Mouse (Mus musculus): ENCODE measurements around the gene Bri3. TPM values are rescaled to one million over a fixed set of nuclear protein-coding genes. Genes with fewer than 3 reads are reported as not detected.
"Not testable (repeated sequence)": the region's sequence is repeated elsewhere in the genome, so short reads cannot be mapped to it uniquely, and the experiment has no call there.

Bri3 gene
- polyA plus RNA-seq, 1 experiment from 2014 or later, result 204 TPM

- no peak overlapping the region for H3K4me3 ChIP-seq (ENCODE audit: control insufficient read depth in 1 of 2, insufficient read depth in 1 of 2, low read depth in 1 of 2, low read length in 2 of 2)
- H3K9me3 ChIP-seq (ENCODE audit: control insufficient read depth, low read length), result no peaks in the 10 kb centered on the region
- no peak for ATAC-seq (ENCODE audit: insufficient number of reproducible peaks, insufficient read depth, low FRiP score, low read depth)
- H3K4me1 ChIP-seq (ENCODE audit: control insufficient read depth in 2 of 2, insufficient read depth in 2 of 2, low read length in 2 of 2), result peaks cover 14 to 27% of the 10 kb centered on the region in 2 experiments
- H3K4me2 ChIP-seq (ENCODE audit: low read length), result no peak overlapping the region
- no peaks in the 10 kb centered on the region for H3K27me3 ChIP-seq (ENCODE audit: control insufficient read depth, insufficient read depth, low read length)
- WGBS, result 69% methylated on average over 3 of the region's 3 CpGs
- H3K36me3 ChIP-seq (ENCODE audit: control insufficient read depth, insufficient read depth, low read length), result no peaks in the 10 kb centered on the region
- H3K27ac ChIP-seq (replicated peaks in 1 of 2; ENCODE audit: control insufficient read depth in 1 of 2, insufficient read depth in 1 of 2, low read depth in 2 of 2, low read length in 2 of 2), result no peak overlapping the region
- no peak overlapping the region for H3K9ac ChIP-seq (ENCODE audit: low read length)
Measured at GRCm38 (mm10) chr5:144316442-144316841, 72.2 kb downstream of the Bri3 start.

GRCm38 (mm10) chr5:144317426-144317825 lies 73.2 kb downstream of the Bri3 start:
- no peaks in the 10 kb centered on the region for H3K36me3 ChIP-seq (ENCODE audit: control insufficient read depth, insufficient read depth, low read length)
- no peak overlapping the region for H3K9ac ChIP-seq (ENCODE audit: low read length)
- 90% methylated on average over 8 of the region's 8 CpGs for WGBS
- ATAC-seq (ENCODE audit: insufficient number of reproducible peaks, insufficient read depth, low FRiP score, low read depth), result no peak
- H3K4me3 ChIP-seq (ENCODE audit: control insufficient read depth in 1 of 2, insufficient read depth in 1 of 2, low read depth in 1 of 2, low read length in 2 of 2), result no peak overlapping the region
- H3K4me1 ChIP-seq (ENCODE audit: control insufficient read depth in 2 of 2, insufficient read depth in 2 of 2, low read length in 2 of 2), result peaks cover 16 to 29% of the 10 kb centered on the region in 2 experiments
- H3K9me3 ChIP-seq (ENCODE audit: control insufficient read depth, low read length), result no peaks in the 10 kb centered on the region
- H3K4me2 ChIP-seq (ENCODE audit: low read length), result no peak overlapping the region
- no peak overlapping the region for H3K27ac ChIP-seq (replicated peaks in 1 of 2; ENCODE audit: control insufficient read depth in 1 of 2, insufficient read depth in 1 of 2, low read depth in 2 of 2, low read length in 2 of 2)
- H3K27me3 ChIP-seq (ENCODE audit: control insufficient read depth, insufficient read depth, low read length), result no peaks in the 10 kb centered on the region

- peaks cover 15 to 22% of the 10 kb centered on the region in 2 experiments for H3K4me1 ChIP-seq (ENCODE audit: control insufficient read depth in 2 of 2, insufficient read depth in 2 of 2, low read length in 2 of 2)
- H3K27me3 ChIP-seq (ENCODE audit: control insufficient read depth, insufficient read depth, low read length), result no peaks in the 10 kb centered on the region
- no peak for ATAC-seq (ENCODE audit: insufficient number of reproducible peaks, insufficient read depth, low FRiP score, low read depth)
Measured at GRCm38 (mm10) chr5:144318286-144318685, 74.0 kb downstream of the Bri3 start.

GRCm38 (mm10) chr5:144321681-144322080 lies 77.4 kb downstream of the Bri3 start:
- Histone ChIP-seq H3K36me3 (ENCODE audit: control insufficient read depth, insufficient read depth, low read length) (no peaks in the 10 kb centered on the region), H3K4me2 (ENCODE audit: low read length) (no peak overlapping the region), H3K9ac (ENCODE audit: low read length) (no peak overlapping the region; the same call in 1 of the 2 replicates), H3K9me3 (ENCODE audit: control insufficient read depth, low read length) (no peaks in the 10 kb centered on the region), H3K27me3 (ENCODE audit: control insufficient read depth, insufficient read depth, low read length) (no peaks in the 10 kb centered on the region), H3K4me3 (ENCODE audit: control insufficient read depth in 1 of 2, insufficient read depth in 1 of 2, low read depth in 1 of 2, low read length in 2 of 2) (no peak overlapping the region), H3K27ac (replicated peaks in 1 of 2; ENCODE audit: control insufficient read depth in 1 of 2, insufficient read depth in 1 of 2, low read depth in 2 of 2, low read length in 2 of 2) (peak overlapping the region; percentile 51 to 72), H3K4me1 (ENCODE audit: control insufficient read depth in 2 of 2, insufficient read depth in 2 of 2, low read length in 2 of 2) (peaks cover 9 to 13% of the 10 kb centered on the region in 2 experiments)
- 18% methylated on average over 7 of the region's 7 CpGs for WGBS
- peak; percentile 56; the same call in 1 of the 2 replicates for ATAC-seq (ENCODE audit: insufficient number of reproducible peaks, insufficient read depth, low FRiP score, low read depth)

More at GRCm38 (mm10) chr5:144318286-144318685, 74.0 kb downstream of the Bri3 start:
- Histone ChIP-seq H3K9me3 (ENCODE audit: control insufficient read depth, low read length) (no peaks in the 10 kb centered on the region), H3K36me3 (ENCODE audit: control insufficient read depth, insufficient read depth, low read length) (no peaks in the 10 kb centered on the region), H3K9ac (ENCODE audit: low read length) (no peak overlapping the region), H3K4me3 (ENCODE audit: control insufficient read depth in 1 of 2, insufficient read depth in 1 of 2, low read depth in 1 of 2, low read length in 2 of 2) (no peak overlapping the region), H3K4me2 (ENCODE audit: low read length) (no peak overlapping the region), H3K27ac (replicated peaks in 1 of 2; ENCODE audit: control insufficient read depth in 1 of 2, insufficient read depth in 1 of 2, low read depth in 2 of 2, low read length in 2 of 2) (no peak overlapping the region)
- WGBS, result 41% methylated on average over 6 of the region's 6 CpGs

GRCm38 (mm10) chr5:144322717-144323116 lies 78.5 kb downstream of the Bri3 start:
- H3K9ac ChIP-seq (ENCODE audit: low read length), result no peak overlapping the region
- 73% methylated on average over 3 of the region's 3 CpGs for WGBS
- no peaks in the 10 kb centered on the region for H3K9me3 ChIP-seq (ENCODE audit: control insufficient read depth, low read length)
- H3K4me2 ChIP-seq (ENCODE audit: low read length), result no peak overlapping the region
- peaks cover 9 to 13% of the 10 kb centered on the region in 2 experiments for H3K4me1 ChIP-seq (ENCODE audit: control insufficient read depth in 2 of 2, insufficient read depth in 2 of 2, low read length in 2 of 2)
- no peak for ATAC-seq (ENCODE audit: insufficient number of reproducible peaks, insufficient read depth, low FRiP score, low read depth)
- no peaks in the 10 kb centered on the region for H3K27me3 ChIP-seq (ENCODE audit: control insufficient read depth, insufficient read depth, low read length)
- no peak overlapping the region for H3K27ac ChIP-seq (replicated peaks in 1 of 2; ENCODE audit: control insufficient read depth in 1 of 2, insufficient read depth in 1 of 2, low read depth in 2 of 2, low read length in 2 of 2)
- no peaks in the 10 kb centered on the region for H3K36me3 ChIP-seq (ENCODE audit: control insufficient read depth, insufficient read depth, low read length)
- H3K4me3 ChIP-seq (ENCODE audit: control insufficient read depth in 1 of 2, insufficient read depth in 1 of 2, low read depth in 1 of 2, low read length in 2 of 2), result no peak overlapping the region

- Histone ChIP-seq H3K9ac (ENCODE audit: low read length) (no peak overlapping the region), H3K27ac (replicated peaks in 1 of 2; ENCODE audit: control insufficient read depth in 1 of 2, insufficient read depth in 1 of 2, low read depth in 2 of 2, low read length in 2 of 2) (no peak overlapping the region), H3K9me3 (ENCODE audit: control insufficient read depth, low read length) (no peaks in the 10 kb centered on the region), H3K4me2 (ENCODE audit: low read length) (no peak overlapping the region), H3K36me3 (ENCODE audit: control insufficient read depth, insufficient read depth, low read length) (no peaks in the 10 kb centered on the region), H3K27me3 (ENCODE audit: control insufficient read depth, insufficient read depth, low read length) (no peaks in the 10 kb centered on the region), H3K4me3 (ENCODE audit: control insufficient read depth in 1 of 2, insufficient read depth in 1 of 2, low read depth in 1 of 2, low read length in 2 of 2) (no peak overlapping the region), H3K4me1 (ENCODE audit: control insufficient read depth in 2 of 2, insufficient read depth in 2 of 2, low read length in 2 of 2) (peaks cover 7 to 13% of the 10 kb centered on the region in 2 experiments)
- ATAC-seq (ENCODE audit: insufficient number of reproducible peaks, insufficient read depth, low FRiP score, low read depth), result no peak
- 89% methylated on average over 11 of the region's 11 CpGs for WGBS
Measured at GRCm38 (mm10) chr5:144334010-144334409, 89.8 kb downstream of the Bri3 start.

- WGBS, result 56% methylated on average over 6 of the region's 6 CpGs
- not testable (repeated sequence) for H3K4me3 ChIP-seq (ENCODE audit: control insufficient read depth in 1 of 2, insufficient read depth in 1 of 2, low read depth in 1 of 2, low read length in 2 of 2)
Measured at GRCm38 (mm10) chr5:144335357-144335756, 91.1 kb downstream of the Bri3 start.

GRCm38 (mm10) chr5:144338787-144339186 lies 94.5 kb downstream of the Bri3 start:
- WGBS, result 80% methylated on average over 1 of the region's 1 CpGs
- no peak overlapping the region for H3K4me2 ChIP-seq (ENCODE audit: low read length)
- H3K27ac ChIP-seq (replicated peaks in 1 of 2; ENCODE audit: control insufficient read depth in 1 of 2, insufficient read depth in 1 of 2, low read depth in 2 of 2, low read length in 2 of 2), result no peak overlapping the region
- no peaks in the 10 kb centered on the region for H3K9me3 ChIP-seq (ENCODE audit: control insufficient read depth, low read length)
- H3K27me3 ChIP-seq (ENCODE audit: control insufficient read depth, insufficient read depth, low read length), result no peaks in the 10 kb centered on the region
- peaks cover 6 to 8% of the 10 kb centered on the region in 2 experiments; a peak in 2 of 4 replicates for H3K4me1 ChIP-seq (ENCODE audit: control insufficient read depth in 2 of 2, insufficient read depth in 2 of 2, low read length in 2 of 2)
- no peak for ATAC-seq (ENCODE audit: insufficient number of reproducible peaks, insufficient read depth, low FRiP score, low read depth)
- H3K9ac ChIP-seq (ENCODE audit: low read length), result no peak overlapping the region
- no peak overlapping the region for H3K4me3 ChIP-seq (ENCODE audit: control insufficient read depth in 1 of 2, insufficient read depth in 1 of 2, low read depth in 1 of 2, low read length in 2 of 2)
- H3K36me3 ChIP-seq (ENCODE audit: control insufficient read depth, insufficient read depth, low read length), result no peaks in the 10 kb centered on the region

More at GRCm38 (mm10) chr5:144335357-144335756, 91.1 kb downstream of the Bri3 start:
- H3K4me1 ChIP-seq (ENCODE audit: control insufficient read depth in 2 of 2, insufficient read depth in 2 of 2, low read length in 2 of 2), result peaks cover 7 to 13% of the 10 kb centered on the region in 2 experiments
- ATAC-seq (ENCODE audit: insufficient number of reproducible peaks, insufficient read depth, low FRiP score, low read depth); H3K9ac ChIP-seq (ENCODE audit: low read length); H3K4me2 ChIP-seq (ENCODE audit: low read length); H3K9me3 ChIP-seq (ENCODE audit: control insufficient read depth, low read length); H3K27ac ChIP-seq (replicated peaks in 1 of 2; ENCODE audit: control insufficient read depth in 1 of 2, insufficient read depth in 1 of 2, low read depth in 2 of 2, low read length in 2 of 2); H3K27me3 ChIP-seq (ENCODE audit: control insufficient read depth, insufficient read depth, low read length); H3K36me3 ChIP-seq (ENCODE audit: control insufficient read depth, insufficient read depth, low read length): not testable (repeated sequence)
